Mouse (Mus musculus) lung, postnatal 0 days (tissue): ENCODE results near the gene Best2. TPM values are rescaled to one million over a fixed set of nuclear protein-coding genes. Genes with fewer than 3 reads are reported as not detected.

Experiments
- ATAC-seq: fragments of 200-750 bp; cut with Nextera tagmentation; 2 replicates; pipeline ENCODE4 v1.8.0; 2017; ENCODE audit warnings: moderate library complexity
- DNase-seq: peaks from one replicate; pipeline ENCODE4 v3.0.0-alpha.2; 2016; ENCODE audit warnings: low spot score
- H3K27ac ChIP-seq: fragments of 300-500 bp; sonication (generic); 2 replicates; pipeline ENCODE4 v1.5.1; 2014; ENCODE audit warnings: antibody characterized with exemption, mild to moderate bottlenecking, low read length, mixed read lengths
- H3K27me3 ChIP-seq: fragments of 300-500 bp; sonication (generic); replicated peaks from 2 replicates; pipeline ENCODE4 v1.6.1; 2014; ENCODE audit warnings: low read length, mixed read lengths; ENCODE audit not compliant: insufficient read depth
- H3K36me3 ChIP-seq: fragments of 300-500 bp; sonication (generic); 2 replicates; pipeline ENCODE4 v1.6.1; 2014; ENCODE audit warnings: low read length, mixed read lengths; ENCODE audit not compliant: insufficient read depth
- H3K4me1 ChIP-seq: fragments of 300-500 bp; sonication (generic); 2 replicates; pipeline ENCODE4 v1.6.1; 2014; ENCODE audit warnings: antibody characterized with exemption, low read depth, low read length, mixed read lengths; ENCODE audit not compliant: insufficient read depth
- H3K4me2 ChIP-seq: fragments of 300-500 bp; sonication (generic); replicated peaks from 2 replicates; pipeline ENCODE4 v1.6.1; 2014; ENCODE audit warnings: low read depth, mild to moderate bottlenecking, low read length, moderate library complexity, mixed read lengths
- H3K4me3 ChIP-seq: fragments of 300-500 bp; sonication (generic); 2 replicates; pipeline ENCODE4 v1.5.1; 2014; ENCODE audit warnings: low read depth, low read length
- H3K9ac ChIP-seq: fragments of 300-500 bp; sonication (generic); replicated peaks from 2 replicates; pipeline ENCODE4 v1.6.1; 2014; ENCODE audit warnings: low read depth, mild to moderate bottlenecking
- H3K9me3 ChIP-seq: fragments of 300-500 bp; sonication (generic); 2 replicates; pipeline ENCODE4 v1.6.1; 2016; ENCODE audit warnings: low read length, mixed read lengths
- CTCF ChIP-seq: IDR thresholded peaks from 2 replicates; pipeline ENCODE4 v1.5.1; 2016; ENCODE audit warnings: antibody characterized with exemption, mild to moderate bottlenecking
- EP300 ChIP-seq: IDR thresholded peaks from 2 replicates; pipeline ENCODE4 v1.6.1; 2016; ENCODE audit warnings: antibody characterized with exemption, mild to moderate bottlenecking, control low read depth
- WGBS: fragments of 180-500 bp; shearing (Covaris S2); extraction: QIAGEN DNeasy Blood & Tissue Kit; methylation state at CpG from one replicate; pipeline ENCODE4 v1.1.7; 2014; 5-methylcytosine and 5-hydroxymethylcytosine counted together
- polyA plus RNA-seq: library from polyadenylated mRNA; unstranded; fragments of >200 nt; fragmentation: Nextera tagmentation; extraction: Ambion mirVana; gene quantifications from 2 replicates; pipeline ENCODE4 v1.2.1, GENCODE M21; 2015

Best2 gene
- polyA plus RNA-seq = not detected in 2 replicates

GRCm38 (mm10) chr8:85014431-85014830 lies at the start of gene Best2:
Gene Best2, minus strand, starts transcription at chr8:85014531.
- H3K9me3 ChIP-seq = no peaks in the 10 kb centered on the region
- DNase-seq (no peak), ATAC-seq (no peak)
- no peak within 1 kb of the TSS for H3K27ac ChIP-seq
- H3K4me3 ChIP-seq = peak within 1 kb of the TSS; percentile 8; the same call in 1 of the 2 replicates
- H3K36me3 ChIP-seq = peaks cover 7% of the 10 kb centered on the region
- H3K27me3 ChIP-seq = peaks cover 21% of the 10 kb centered on the region
- H3K9ac ChIP-seq = no peak within 1 kb of the TSS
- peak within 1 kb of the TSS; percentile 48; the same call in 1 of the 2 replicates for H3K4me2 ChIP-seq
- 57% methylated on average over 2 of the region's 2 CpGs for WGBS
- peaks cover 3% of the 10 kb centered on the region; the same call in 1 of the 2 replicates for H3K4me1 ChIP-seq
- TF ChIP-seq CTCF (no peak), EP300 (no peak)

GRCm38 (mm10) chr8:85062603-85063002 lies 48.3 kb upstream of the Best2 start:
- no peaks in the 10 kb centered on the region for H3K4me1 ChIP-seq
- H3K9me3 ChIP-seq = no peaks in the 10 kb centered on the region
- H3K27me3 ChIP-seq = no peaks in the 10 kb centered on the region
- no peak overlapping the region for H3K9ac ChIP-seq
- no peak overlapping the region for H3K4me3 ChIP-seq
- no peaks in the 10 kb centered on the region for H3K36me3 ChIP-seq
- 91% methylated on average over 4 of the region's 4 CpGs for WGBS
- H3K27ac ChIP-seq = no peak overlapping the region
- no peak overlapping the region for H3K4me2 ChIP-seq
- TF ChIP-seq EP300 = no peak
- no peak for DNase-seq
- no peak for ATAC-seq

- H3K4me1 ChIP-seq = no peaks in the 10 kb centered on the region
- H3K9me3 ChIP-seq = no peaks in the 10 kb centered on the region
- peak; percentile 94 for DNase-seq
- peaks cover 6% of the 10 kb centered on the region; the same call in 1 of the 2 replicates for H3K36me3 ChIP-seq
- TF ChIP-seq EP300 (no peak), CTCF (no peak)
- under 1% methylated on average over 48 of the region's 53 CpGs for WGBS
- peak within 1 kb of the TSS; percentile 76 for H3K4me3 ChIP-seq
- H3K4me2 ChIP-seq = peak within 1 kb of the TSS; percentile 97
- no peak within 1 kb of the TSS; the same call in 1 of the 2 replicates for H3K27ac ChIP-seq
- ATAC-seq = peak; percentile 95
- H3K9ac ChIP-seq = peak within 1 kb of the TSS; percentile 53
- H3K27me3 ChIP-seq = no peaks in the 10 kb centered on the region
Measured at GRCm38 (mm10) chr8:85059879-85060616, 45.7 kb upstream of the Best2 start, which contains the start of gene Fbxw9. Gene Fbxw9, plus strand, starts transcription at chr8:85060055.

DNA sequence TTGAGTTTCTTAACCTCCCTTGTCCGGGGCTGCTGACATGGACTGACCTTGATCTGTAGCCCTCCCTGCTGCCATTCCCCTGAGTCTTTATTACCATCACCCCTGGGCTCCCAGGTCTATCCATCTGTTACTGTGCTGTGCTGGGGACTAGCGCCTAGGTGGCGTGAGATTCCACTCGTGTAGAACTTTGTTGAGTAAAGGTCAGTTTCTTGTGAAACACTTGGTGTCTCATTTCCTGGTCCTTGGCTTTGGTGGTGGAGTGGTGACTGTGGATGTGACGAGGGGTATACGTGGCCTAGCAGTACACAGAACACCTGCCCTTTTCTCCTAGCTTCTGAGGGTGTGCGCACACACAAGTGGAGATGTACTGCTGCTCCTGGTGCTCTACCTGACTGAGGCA lies 43.0 kb upstream of the Best2 start:
- ATAC-seq (no peak), DNase-seq (no peak)
- TF ChIP-seq CTCF (no peak), EP300 (no peak)
- Histone ChIP-seq H3K4me1 (no peaks in the 10 kb centered on the region), H3K27ac (no peak overlapping the region), H3K4me3 (no peak overlapping the region), H3K27me3 (no peaks in the 10 kb centered on the region), H3K9ac (no peak overlapping the region), H3K4me2 (no peak overlapping the region), H3K36me3 (peaks cover 26% of the 10 kb centered on the region), H3K9me3 (no peaks in the 10 kb centered on the region)
- WGBS = 79% methylated on average over 7 of the region's 7 CpGs

DNA sequence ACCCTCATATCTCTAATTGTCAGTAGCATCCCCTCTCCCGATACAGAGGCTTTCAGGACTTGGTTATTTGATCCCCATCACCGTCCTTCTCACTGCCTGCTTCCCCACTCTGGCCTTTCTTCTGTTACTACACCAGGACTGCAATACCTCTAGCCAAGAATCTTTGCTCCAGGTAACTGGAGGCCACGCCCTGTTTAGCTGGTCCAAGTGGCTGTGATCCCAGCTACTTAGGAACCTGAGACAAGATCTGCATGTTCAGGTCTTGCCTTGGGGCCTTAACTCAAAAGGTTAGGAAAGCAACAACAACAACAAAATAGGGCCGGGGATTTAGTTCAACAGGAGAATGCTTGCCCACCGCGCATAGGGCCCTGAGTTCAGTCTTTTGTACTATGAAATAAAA lies 29.3 kb upstream of the Best2 start:
- ATAC-seq = no peak
- DNase-seq = no peak

GRCm38 (mm10) chr8:85037681-85038531 lies 23.6 kb upstream of the Best2 start:
- Histone ChIP-seq H3K4me2 (peak overlapping the region; percentile 96), H3K27me3 (no peaks in the 10 kb centered on the region), H3K9ac (peak overlapping the region; percentile 76), H3K27ac (peak overlapping the region; percentile 94), H3K4me1 (peaks cover 3% of the 10 kb centered on the region), H3K9me3 (no peaks in the 10 kb centered on the region), H3K36me3 (0 out of 2 replicates have a peak, but pooled peaks cover 2% of the 10 kb centered on the region), H3K4me3 (peak overlapping the region; percentile 81)
- under 1% methylated on average over 39 of the region's 57 CpGs for WGBS
- TF ChIP-seq CTCF = no peak
- no peak for TF ChIP-seq EP300
- DNase-seq = peak; percentile 51
- ATAC-seq = no peak

More for the DNA sequence above, 29.3 kb upstream of the Best2 start:
- no peak overlapping the region for H3K9ac ChIP-seq
- no peaks in the 10 kb centered on the region for H3K27me3 ChIP-seq
- no peaks in the 10 kb centered on the region for H3K9me3 ChIP-seq
- H3K4me1 ChIP-seq = no peaks in the 10 kb centered on the region
- peaks cover 27% of the 10 kb centered on the region for H3K36me3 ChIP-seq
- WGBS = 95% methylated on average over 6 of the region's 6 CpGs
- TF ChIP-seq CTCF (no peak), EP300 (no peak)
- no peak overlapping the region for H3K4me3 ChIP-seq
- no peak overlapping the region for H3K4me2 ChIP-seq
- H3K27ac ChIP-seq = no peak overlapping the region
